ENCODE assay signal across 12 mouse cellular contexts in genomic region chr11:111212702-111213328, GRCm38 (mm10).
DNase-seq lines count a peak whose midpoint lies in the region; ATAC-seq lines count a peak whose summit lies in the region.
"Had no signal": no experiment of that assay in that cellular context is flagged by ENCODE, and none has a peak within 500 bp of the region (broad histone marks: within the 10 kb centered on the region; RNA-seq: fewer than 3 reads in every experiment).

No protein-coding gene starts in this region.

- H3K27me3 ChIP-seq in forebrain, embryonic 16.5 days (replicated peaks; ENCODE audit: control insufficient read depth, insufficient read depth, low read length), result no peaks in the 10 kb centered on the region
- H3K27me3 ChIP-seq in midbrain, embryonic 14.5 days (ENCODE audit: control insufficient read depth, insufficient read depth, low read length), result no peaks in the 10 kb centered on the region
- H3K27me3 ChIP-seq: liver, embryonic 15.5 days had no signal

- peak; percentile 13 for DNase-seq in gastrocnemius, adult 18-20 months (ENCODE audit: low spot score)
- DNase-seq in gastrocnemius, postnatal 25 days, result no peak
- peak; percentile 25 for DNase-seq in embryo, embryonic 10 days (ENCODE audit: low spot score)
- DNase-seq in midbrain, embryonic 14.5 days, result peak; percentile 69
- DNase-seq in layer of hippocampus, adult 18-20 months (ENCODE audit: low spot score in 2 of 2), result no peak
- DNase-seq in natural killer cell, adult 2 months (ENCODE audit: low spot score in 2 of 2), result no peak
- DNase-seq in cerebellum, adult 9-11 months, result no peak
- DNase-seq: adrenal gland, adult 8-10 months; cerebellum, adult 9-10 months had no signal

- ATAC-seq in forebrain, embryonic 16.5 days, result peak; percentile 20; the same call in 1 of the 2 replicates
- ATAC-seq in midbrain, embryonic 14.5 days (ENCODE audit: low FRiP score, low TSS enrichment), result no peak

- no peaks in the 10 kb centered on the region for H3K36me3 ChIP-seq in forebrain, embryonic 16.5 days (ENCODE audit: control insufficient read depth, insufficient read depth)
- H3K36me3 ChIP-seq in midbrain, embryonic 14.5 days (ENCODE audit: control insufficient read depth, insufficient read depth, low read length), result no peaks in the 10 kb centered on the region
- H3K36me3 ChIP-seq: liver, embryonic 15.5 days had no signal

- peaks cover 13% of the 10 kb centered on the region for H3K4me1 ChIP-seq in forebrain, embryonic 16.5 days (replicated peaks; ENCODE audit: control insufficient read depth, insufficient read depth, low read length)
- H3K4me1 ChIP-seq in midbrain, embryonic 14.5 days (ENCODE audit: control insufficient read depth, insufficient read depth, low read length), result peaks cover 16% of the 10 kb centered on the region
- H3K4me1 ChIP-seq: liver, embryonic 15.5 days had no signal

- H3K4me2 ChIP-seq in forebrain, embryonic 16.5 days (ENCODE audit: low read length), result no peak overlapping the region
- H3K4me2 ChIP-seq in midbrain, embryonic 14.5 days (ENCODE audit: low read length), result peak overlapping the region; percentile 15; the same call in 1 of the 2 replicates
- H3K4me2 ChIP-seq: liver, embryonic 15.5 days had no signal

- no peaks in the 10 kb centered on the region for H3K9me3 ChIP-seq in forebrain, embryonic 16.5 days (ENCODE audit: control insufficient read depth, low read length)
- H3K9me3 ChIP-seq in midbrain, embryonic 14.5 days (ENCODE audit: control insufficient read depth, low read length), result no peaks in the 10 kb centered on the region
- H3K9me3 ChIP-seq: liver, embryonic 15.5 days had no signal

- 6% methylated on average over 5 of the region's 5 CpGs for WGBS in forebrain, embryonic 16.5 days
- 8% methylated on average over 5 of the region's 5 CpGs for WGBS in midbrain, embryonic 14.5 days

- H3K27ac ChIP-seq in forebrain, embryonic 16.5 days (ENCODE audit: low read length), result peak overlapping the region; percentile 61
- H3K27ac ChIP-seq in midbrain, embryonic 14.5 days (replicated peaks; ENCODE audit: low read depth, low read length), result peak overlapping the region; percentile 49
- H3K27ac ChIP-seq: liver, embryonic 15.5 days had no signal

- H3K4me3 ChIP-seq in forebrain, embryonic 16.5 days (replicated peaks; ENCODE audit: low read length), result no peak overlapping the region
- H3K4me3 ChIP-seq in midbrain, embryonic 14.5 days (replicated peaks; ENCODE audit: low read depth, low read length), result no peak overlapping the region
- H3K4me3 ChIP-seq: erythroblast, embryonic 14.5 days; liver, embryonic 15.5 days had no signal

- H3K9ac ChIP-seq in forebrain, embryonic 16.5 days (replicated peaks; ENCODE audit: low read depth, low read length), result no peak overlapping the region
- no peak overlapping the region for H3K9ac ChIP-seq in midbrain, embryonic 14.5 days (replicated peaks; ENCODE audit: low read length)
- H3K9ac ChIP-seq: liver, embryonic 15.5 days had no signal

Comparison
In these comparisons a context has a peak if more than half of its experiments do, and no peak if none do; other contexts are left out.
1. DNase-seq: peak in gastrocnemius, adult 18-20 months (single experiment), embryo, embryonic 10 days (single experiment) and midbrain, embryonic 14.5 days (single experiment); none in gastrocnemius, postnatal 25 days (single experiment), layer of hippocampus, adult 18-20 months (0 of 2), natural killer cell, adult 2 months (0 of 2) and cerebellum, adult 9-11 months (single experiment).